Mouse (Mus musculus) intestine, postnatal 0 days (tissue): ENCODE data around the gene Lrrc10. TPM values are rescaled to one million over a fixed set of nuclear protein-coding genes. Genes with fewer than 3 reads are reported as not detected.
A peak's percentile ranks its signal among the peaks of the same experiment; 100 is the strongest.

Experiments used
- ATAC-seq: fragments of 200-750 bp; cut with Nextera tagmentation; 2 replicates; pipeline ENCODE4 v1.8.0; 2017; ENCODE audit warnings: mild to moderate bottlenecking, moderate TSS enrichment, moderate library complexity
- H3K27ac ChIP-seq: fragments of 300-500 bp; sonication (generic); 2 replicates; pipeline ENCODE4 v1.5.1; 2014; ENCODE audit warnings: mild to moderate bottlenecking, low read depth, low read length, moderate library complexity
- H3K27me3 ChIP-seq: fragments of 300-500 bp; sonication (generic); replicated peaks from 2 replicates; pipeline ENCODE4 v1.6.1; 2014; ENCODE audit warnings: low read length, mixed read lengths; ENCODE audit not compliant: control insufficient read depth, insufficient read depth
- H3K36me3 ChIP-seq: fragments of 300-500 bp; sonication (generic); 2 replicates; pipeline ENCODE4 v1.6.1; 2014; ENCODE audit warnings: mild to moderate bottlenecking, moderate library complexity; ENCODE audit not compliant: control insufficient read depth, insufficient read depth
- H3K4me1 ChIP-seq: fragments of 300-500 bp; sonication (generic); replicated peaks from 2 replicates; pipeline ENCODE4 v1.6.1; 2014; ENCODE audit warnings: antibody characterized with exemption, low read length, mixed read lengths; ENCODE audit not compliant: control insufficient read depth, insufficient read depth
- H3K4me2 ChIP-seq: fragments of 300-500 bp; sonication (generic); replicated peaks from 2 replicates; pipeline ENCODE4 v1.6.1; 2014; ENCODE audit warnings: low read depth, mild to moderate bottlenecking, moderate library complexity
- H3K4me3 ChIP-seq: fragments of 300-500 bp; sonication (generic); 2 replicates; pipeline ENCODE4 v1.5.1; 2014; ENCODE audit warnings: low read depth, low read length
- H3K9ac ChIP-seq: fragments of 300-500 bp; sonication (generic); 2 replicates; pipeline ENCODE4 v1.6.1; 2014; ENCODE audit warnings: mild to moderate bottlenecking, low read depth, low read length
- H3K9me3 ChIP-seq: fragments of 300-500 bp; sonication (generic); 2 replicates; pipeline ENCODE4 v1.6.1; 2016; ENCODE audit warnings: mixed run types; ENCODE audit not compliant: control insufficient read depth
- CTCF ChIP-seq: sonication (generic); IDR thresholded peaks from 2 replicates; pipeline ENCODE4 v1.5.1; 2016; ENCODE audit warnings: low read depth, mild to moderate bottlenecking, control low read depth, antibody characterized with exemption, moderate library complexity
- WGBS: fragments of 180-500 bp; shearing (Covaris S2); extraction: QIAGEN DNeasy Blood & Tissue Kit; methylation state at CpG from one replicate; pipeline ENCODE4 v1.1.7; 2014; 5-methylcytosine and 5-hydroxymethylcytosine counted together
- polyA plus RNA-seq: library from polyadenylated mRNA; unstranded; fragments of >200 nt; fragmentation: Nextera tagmentation; extraction: Ambion mirVana; gene quantifications from 2 replicates; pipeline ENCODE4 v1.2.1, GENCODE M21; 2015

The Lrrc10 gene
- polyA plus RNA-seq, 1 experiment from 2014 or later, result not detected

- 86% methylated on average over 5 of the region's 5 CpGs for WGBS
- H3K27me3 ChIP-seq, result no peaks in the 10 kb centered on the region
- H3K36me3 ChIP-seq, result no peaks in the 10 kb centered on the region
- H3K9me3 ChIP-seq, result no peaks in the 10 kb centered on the region
- no peak overlapping the region for H3K4me2 ChIP-seq
- no peak overlapping the region for H3K27ac ChIP-seq
- no peak overlapping the region for H3K9ac ChIP-seq
- no peak for ATAC-seq
- H3K4me1 ChIP-seq, result no peaks in the 10 kb centered on the region
- no peak for TF ChIP-seq CTCF
- no peak overlapping the region for H3K4me3 ChIP-seq
Measured at GRCm38 (mm10) chr10:117004695-117005094, 40.4 kb upstream of the Lrrc10 start.

GRCm38 (mm10) chr10:117005707-117006464, 39.3 kb upstream of the Lrrc10 start:
- no peak overlapping the region for H3K27ac ChIP-seq
- H3K9ac ChIP-seq, result no peak overlapping the region
- H3K9me3 ChIP-seq, result no peaks in the 10 kb centered on the region
- 39% methylated on average over 12 of the region's 12 CpGs for WGBS
- no peak for ATAC-seq
- H3K36me3 ChIP-seq, result no peaks in the 10 kb centered on the region
- no peak for TF ChIP-seq CTCF
- no peaks in the 10 kb centered on the region for H3K4me1 ChIP-seq
- H3K27me3 ChIP-seq, result no peaks in the 10 kb centered on the region
- no peak overlapping the region for H3K4me3 ChIP-seq
- 0 out of 2 replicates have a peak overlapping the region, but pooled peaks have one; percentile 0 for H3K4me2 ChIP-seq

GRCm38 (mm10) chr10:117009691-117010090, 35.5 kb upstream of the Lrrc10 start:
- no peak for TF ChIP-seq CTCF
- Histone ChIP-seq H3K36me3 (no peaks in the 10 kb centered on the region), H3K9me3 (no peaks in the 10 kb centered on the region), H3K27ac (no peak overlapping the region), H3K9ac (no peak overlapping the region), H3K4me1 (0 out of 2 replicates have a peak, but pooled peaks cover 6% of the 10 kb centered on the region), H3K4me2 (no peak overlapping the region), H3K27me3 (no peaks in the 10 kb centered on the region), H3K4me3 (no peak overlapping the region)
- 71% methylated on average over 6 of the region's 6 CpGs for WGBS
- no peak for ATAC-seq

- no peak for ATAC-seq
- H3K27me3 ChIP-seq, result no peaks in the 10 kb centered on the region
- WGBS, result 79% methylated on average over 8 of the region's 8 CpGs
Measured at GRCm38 (mm10) chr10:117011047-117011446, 34.1 kb upstream of the Lrrc10 start.

DNA sequence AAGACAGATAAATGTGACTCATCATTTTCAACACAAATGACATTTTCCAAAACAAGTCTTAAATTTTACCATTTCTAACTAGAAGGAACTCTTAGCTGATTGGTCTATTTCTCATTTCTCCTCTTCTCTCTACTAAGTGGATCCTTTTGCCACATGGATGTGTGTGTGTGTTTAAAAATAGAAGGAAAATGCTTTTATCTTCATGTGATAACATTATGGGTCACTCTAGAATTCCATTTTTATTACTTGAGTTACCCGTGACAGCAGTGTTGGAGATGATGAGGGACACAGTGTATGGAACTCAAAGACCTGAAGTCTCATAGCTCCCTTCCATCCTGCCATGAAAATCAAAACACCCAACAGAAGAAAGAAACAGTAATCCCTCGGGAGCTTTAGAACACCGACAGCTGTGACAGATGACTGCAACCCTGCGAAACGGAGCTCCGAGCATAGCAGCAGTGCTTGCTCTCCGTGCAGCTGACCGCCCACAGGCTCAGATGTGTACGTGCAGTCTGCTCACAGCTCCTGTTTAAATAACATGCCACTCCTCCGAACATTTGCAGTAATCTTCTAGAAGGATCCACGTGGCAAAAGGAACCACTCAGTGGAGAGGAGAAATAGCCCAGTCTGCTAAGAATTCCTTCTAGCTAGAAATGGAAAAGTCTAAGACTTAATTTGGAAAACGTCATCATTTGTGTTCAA, 31.3 kb upstream of the Lrrc10 start:
- Histone ChIP-seq H3K27me3 (no peaks in the 10 kb centered on the region), H3K4me2 (peak overlapping the region; percentile 51), H3K9ac (no peak overlapping the region), H3K9me3 (no peaks in the 10 kb centered on the region), H3K4me1 (0 out of 2 replicates have a peak, but pooled peaks cover 6% of the 10 kb centered on the region), H3K4me3 (no peak overlapping the region), H3K27ac (no peak overlapping the region), H3K36me3 (no peaks in the 10 kb centered on the region)
- TF ChIP-seq CTCF, result peak; percentile 36; the same call in 1 of the 2 replicates
- WGBS, result 9% methylated on average over 12 of the region's 12 CpGs
- ATAC-seq, result peak; percentile 74

More at GRCm38 (mm10) chr10:117011047-117011446, 34.1 kb upstream of the Lrrc10 start:
- Histone ChIP-seq H3K36me3 (no peaks in the 10 kb centered on the region), H3K4me3 (no peak overlapping the region), H3K9me3 (no peaks in the 10 kb centered on the region), H3K9ac (no peak overlapping the region), H3K4me1 (0 out of 2 replicates have a peak, but pooled peaks cover 6% of the 10 kb centered on the region), H3K27ac (no peak overlapping the region), H3K4me2 (no peak overlapping the region)
- TF ChIP-seq CTCF, result no peak

DNA sequence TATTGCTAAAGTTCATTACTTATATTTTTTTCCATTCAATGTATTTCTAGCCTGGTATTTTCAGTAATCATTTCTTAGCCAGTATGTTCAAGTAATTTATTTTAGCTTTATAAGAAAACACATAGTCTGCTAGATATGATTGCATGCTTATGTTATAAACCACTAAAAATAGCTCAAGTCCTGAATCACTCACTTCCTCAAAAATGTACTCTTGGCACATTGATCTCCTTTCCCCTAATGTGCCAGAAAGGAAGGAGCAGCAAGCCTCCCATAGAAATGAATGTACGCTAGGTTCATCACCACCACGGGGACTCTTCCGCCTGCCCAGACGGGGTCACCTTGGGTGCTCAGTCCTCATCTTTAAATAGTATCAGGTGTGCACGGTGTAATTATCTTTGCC, 30.6 kb upstream of the Lrrc10 start:
- H3K4me3 ChIP-seq, result no peak overlapping the region
- ATAC-seq, result no peak
- no peaks in the 10 kb centered on the region for H3K27me3 ChIP-seq
- 0 out of 2 replicates have a peak, but pooled peaks cover 6% of the 10 kb centered on the region for H3K4me1 ChIP-seq
- H3K27ac ChIP-seq, result no peak overlapping the region
- no peak overlapping the region for H3K4me2 ChIP-seq
- no peak for TF ChIP-seq CTCF
- no peak overlapping the region for H3K9ac ChIP-seq
- H3K36me3 ChIP-seq, result no peaks in the 10 kb centered on the region
- no peaks in the 10 kb centered on the region for H3K9me3 ChIP-seq
- 71% methylated on average over 5 of the region's 5 CpGs for WGBS
